Mouse (Mus musculus) CD4-positive, CD25-positive, alpha-beta regulatory T cell (primary cell): ENCODE results near the gene Eva1a. TPM values are rescaled to one million over a fixed set of nuclear protein-coding genes. Genes with fewer than 3 reads are reported as not detected.

Experiments used
- polyA plus RNA-seq: library from polyadenylated mRNA; unstranded; fragments of 100-300 nt; shearing (Covaris generic); gene quantifications from one replicate; pipeline ENCODE4 v1.2.1, GENCODE M21; 2017

The Eva1a gene
- polyA plus RNA-seq, result not detected

GRCm38 (mm10) chr6:82040834-82041487, at the start of gene Eva1a:
TSS of gene Eva1a (plus strand) at chr6:82041043.

Other genes starting within 250 kb of the Eva1a start
- gene Gcfc2, start 117.4 kb upstream of the Eva1a start, polyA plus RNA-seq, result 20.7 TPM
- 62.8 TPM for gene Mrpl19, start 75.1 kb upstream of the Eva1a start, polyA plus RNA-seq